Mouse (Mus musculus) CH12.LX (cell line): ENCODE measurements around the gene Dclk1. TPM values are rescaled to one million over a fixed set of nuclear protein-coding genes. Genes with fewer than 3 reads are reported as not detected.

Experiments used
- DNase-seq: peaks from one replicate; pipeline ENCODE4 v3.0.0-alpha.2; 2013; ENCODE audit errors: extremely low read depth
- H3K27ac ChIP-seq: 2 replicates; pipeline ENCODE4 v1.5.1; 2012; ENCODE audit warnings: low read depth, mild to moderate bottlenecking, control low read depth, moderate library complexity; ENCODE audit not compliant: insufficient read depth
- H3K27me3 ChIP-seq: replicated peaks from 2 replicates; pipeline ENCODE3; 2012; ENCODE audit warnings: inconsistent platforms
- H3K36me3 ChIP-seq, 2 experiments: replicated peaks in 1 of 2; 2 replicates each; pipeline versions ENCODE3 to v1.6.1; 2012; ENCODE audit warnings: inconsistent platforms in 1 of 2, low read length in 1 of 2, mild to moderate bottlenecking in 1 of 2, mixed read lengths in 1 of 2, moderate library complexity in 1 of 2; ENCODE audit not compliant: control insufficient read depth in 1 of 2, insufficient read depth in 1 of 2
- H3K4me1 ChIP-seq, 2 experiments: 2 replicates each; pipeline ENCODE4 v1.6.1; 2012; ENCODE audit warnings: inconsistent platforms in 1 of 2, moderate library complexity in 1 of 2; ENCODE audit not compliant: insufficient read depth in 2 of 2, control insufficient read depth in 1 of 2
- H3K4me2 ChIP-seq: 2 replicates; pipeline ENCODE4 v1.6.1; 2012; ENCODE audit warnings: low read depth, mild to moderate bottlenecking, control low read depth; ENCODE audit not compliant: poor library complexity, insufficient read depth, severe bottlenecking
- H3K4me3 ChIP-seq, 3 experiments: fragments of 150-350 bp in 1 of 3; sonication (generic) in 1 of 3; replicated peaks in 1 of 3; 2 replicates each; pipeline versions ENCODE3 to v1.5.1; 2011 to 2012; ENCODE audit warnings: low read depth in 2 of 3, low read length in 2 of 3, mild to moderate bottlenecking in 2 of 3, moderate library complexity in 2 of 3, control low read depth in 1 of 3, improper control_type of control experiment in 1 of 3, inconsistent platforms in 1 of 3, mixed read lengths in 1 of 3; ENCODE audit not compliant: poor library complexity in 1 of 3
- H3K79me2 ChIP-seq: replicated peaks from 2 replicates; pipeline ENCODE4 v1.6.1; 2012; ENCODE audit warnings: mild to moderate bottlenecking, moderate library complexity; ENCODE audit not compliant: control insufficient read depth, poor library complexity, insufficient read depth, severe bottlenecking; ENCODE audit errors: extremely low read depth
- H3K9ac ChIP-seq: 2 replicates; pipeline ENCODE4 v1.6.1; 2012; ENCODE audit warnings: low read depth, mild to moderate bottlenecking, control low read depth, moderate library complexity; ENCODE audit not compliant: insufficient read depth
- H3K9me3 ChIP-seq: replicated peaks from 2 replicates; pipeline ENCODE3; 2012; ENCODE audit warnings: low read length, inconsistent platforms, mixed read lengths
- BHLHE40 ChIP-seq: IDR thresholded peaks from 2 replicates; pipeline ENCODE4 v1.6.1; 2011; ENCODE audit warnings: mild to moderate bottlenecking, low read depth, low read length, improper control_type of control experiment
- CHD1 ChIP-seq: IDR thresholded peaks from 2 replicates; pipeline ENCODE4 v1.6.1; 2012; ENCODE audit warnings: low read depth, low read length, improper control_type of control experiment, inconsistent platforms
- CHD2 ChIP-seq: IDR thresholded peaks from 2 replicates; pipeline ENCODE4 v1.6.1; 2011; ENCODE audit warnings: low read length, improper control_type of control experiment
- CTCF ChIP-seq, 2 experiments: IDR thresholded peaks in 1 of 2; conservative IDR thresholded peaks in 1 of 2; 2 replicates each; pipeline ENCODE4 v1.5.1; 2011 to 2012; ENCODE audit warnings: low read depth in 2 of 2, low read length in 2 of 2, improper control_type of control experiment in 1 of 2, inconsistent platforms in 1 of 2, mild to moderate bottlenecking in 1 of 2, moderate library complexity in 1 of 2
- E2F4 ChIP-seq: IDR thresholded peaks from 2 replicates; pipeline ENCODE4 v1.6.1; 2011; ENCODE audit warnings: low read depth, low read length, improper control_type of control experiment; ENCODE audit not compliant: insufficient replicate concordance
- ELF1 ChIP-seq: IDR thresholded peaks from 2 replicates; pipeline ENCODE4 v1.6.1; 2014; ENCODE audit warnings: low read depth, mild to moderate bottlenecking, inconsistent platforms, low read length, improper control_type of control experiment
- EP300 ChIP-seq: IDR thresholded peaks from 2 replicates; pipeline ENCODE4 v1.6.1; 2011; ENCODE audit warnings: low read length, improper control_type of control experiment
- ETS1 ChIP-seq: conservative IDR thresholded peaks from 2 replicates; pipeline ENCODE4 v1.6.1; 2012; ENCODE audit warnings: low read depth, mild to moderate bottlenecking, inconsistent platforms, low read length, improper control_type of control experiment, moderate library complexity
- GABPA ChIP-seq: IDR thresholded peaks from 2 replicates; pipeline ENCODE4 v1.6.1; 2012; ENCODE audit warnings: low read depth, low read length, improper control_type of control experiment, inconsistent platforms; ENCODE audit not compliant: insufficient replicate concordance
- HCFC1 ChIP-seq: IDR thresholded peaks from 2 replicates; pipeline ENCODE4 v1.6.1; 2012; ENCODE audit warnings: low read depth, mild to moderate bottlenecking, inconsistent platforms, low read length, improper control_type of control experiment
- IRF4 ChIP-seq: IDR thresholded peaks from 2 replicates; pipeline ENCODE4 v1.6.1; 2014; ENCODE audit warnings: low read depth, mild to moderate bottlenecking, inconsistent platforms, low read length, improper control_type of control experiment
- KAT2A ChIP-seq: IDR thresholded peaks from 2 replicates; pipeline ENCODE4 v1.6.1; 2012; ENCODE audit warnings: low read length, improper control_type of control experiment, inconsistent platforms; ENCODE audit not compliant: insufficient replicate concordance
- MAFK ChIP-seq: IDR thresholded peaks from 2 replicates; pipeline ENCODE4 v1.6.1; 2011; ENCODE audit warnings: low read length, improper control_type of control experiment; ENCODE audit not compliant: insufficient replicate concordance
- MAZ ChIP-seq: IDR thresholded peaks from 2 replicates; pipeline ENCODE4 v1.6.1; 2012; ENCODE audit warnings: low read depth, mild to moderate bottlenecking, inconsistent platforms, low read length, improper control_type of control experiment, moderate library complexity
- MXI1 ChIP-seq: IDR thresholded peaks from 2 replicates; pipeline ENCODE4 v1.6.1; 2011; ENCODE audit warnings: mild to moderate bottlenecking, low read depth, low read length, improper control_type of control experiment
- MYC ChIP-seq: IDR thresholded peaks from 2 replicates; pipeline ENCODE4 v1.6.1; 2011; ENCODE audit warnings: low read depth, mild to moderate bottlenecking, improper control_type of control experiment, low read length
- NELFE ChIP-seq: IDR thresholded peaks from 2 replicates; pipeline ENCODE4 v1.6.1; 2011; ENCODE audit warnings: low read depth, low read length, improper control_type of control experiment
- PAX5 ChIP-seq: IDR thresholded peaks from 2 replicates; pipeline ENCODE4 v1.6.1; 2012; ENCODE audit warnings: low read length, inconsistent platforms, mixed read lengths
- POLR2A ChIP-seq: IDR thresholded peaks from 2 replicates; pipeline ENCODE4 v1.6.1; 2011; ENCODE audit warnings: low read depth, mild to moderate bottlenecking, improper control_type of control experiment, low read length
- SMC3 ChIP-seq: IDR thresholded peaks from 2 replicates; pipeline ENCODE4 v1.6.1; 2011; ENCODE audit warnings: low read depth, low read length, improper control_type of control experiment
- TBP ChIP-seq: conservative IDR thresholded peaks from 2 replicates; pipeline ENCODE4 v1.6.1; 2011; ENCODE audit warnings: low read depth, low read length, improper control_type of control experiment
- ZKSCAN1 ChIP-seq: IDR thresholded peaks from 2 replicates; pipeline ENCODE4 v1.6.1; 2012; ENCODE audit warnings: low read depth, inconsistent platforms, low read length, improper control_type of control experiment, borderline replicate concordance
- ZNF384 ChIP-seq: IDR thresholded peaks from 2 replicates; pipeline ENCODE4 v1.6.1; 2012; ENCODE audit warnings: low read depth, low read length, improper control_type of control experiment, inconsistent platforms
- dilution Hi-C: fragments of 300-500 bp; cut with MboI; formaldehyde crosslinking; loops from 2 replicates; pipeline ENCODE4 v1.14.3; 2020; ENCODE audit warnings: low sequenced_read_pairs; ENCODE audit not compliant: extremely low pct_unique_long_range_greater_than_20kb, extremely low pct_ligation_motif_present
- in situ Hi-C: fragments of 300-500 bp; cut with MboI; formaldehyde crosslinking; loops from 3 replicates; pipeline ENCODE4 v1.14.3; 2019; ENCODE audit warnings: low sequenced_read_pairs, low pct_ligation_motif_present, low pct_unique_long_range_greater_than_20kb, mixed read lengths
- polyA plus RNA-seq: library from polyadenylated mRNA; unstranded; fragments of >175 nt; gene quantifications from 2 replicates; pipeline ENCODE4 v1.2.1, GENCODE M21; 2012; ENCODE audit warnings: low read depth; ENCODE audit not compliant: insufficient read length
- total RNA-seq, 2 experiments: library from RNA; depleted of rRNA; stranded (reverse); fragments of 300-350 nt in 1 of 2; fragments of >200 nt in 1 of 2; gene quantifications; 2 replicates each; pipeline ENCODE4 v1.2.3; 2012 to 2014

The Dclk1 gene
- total and polyA plus RNA-seq, 3 experiments: not detected

GRCm38 (mm10) chr3:55318021-55318420 is 75.9 kb downstream of the Dclk1 start:
- Histone ChIP-seq H3K4me1 (no peaks in the 10 kb centered on the region), H3K79me2 (no peaks in the 10 kb centered on the region), H3K27ac (no peak overlapping the region), H3K9ac (no peak overlapping the region), H3K27me3 (no peaks in the 10 kb centered on the region), H3K4me2 (no peak overlapping the region), H3K9me3 (peaks cover 56% of the 10 kb centered on the region), H3K4me3 (no peak overlapping the region), H3K36me3 (no peaks in the 10 kb centered on the region)
- in situ Hi-C loops (no loop called here), dilution Hi-C loops (no loop called here)
- no peak for TF ChIP-seq ZKSCAN1
- TF ChIP-seq CTCF (conservative IDR thresholded peaks at IDR 0.05 in 1 of 2, IDR thresholded peaks at IDR 0.05 in 1 of 2; ENCODE audit: low read depth in 2 of 2, low read length in 2 of 2): no peak
- no peak for TF ChIP-seq TBP
- DNase-seq: no peak

GRCm38 (mm10) chr3:55320572-55320971 is 78.4 kb downstream of the Dclk1 start:
- TF ChIP-seq BHLHE40: no peak
- TF ChIP-seq KAT2A: no peak
- TF ChIP-seq MAZ: no peak
- TF ChIP-seq POLR2A: no peak
- TF ChIP-seq ETS1: no peak
- TF ChIP-seq IRF4: no peak
- TF ChIP-seq MAFK: no peak
- no peak for TF ChIP-seq ZNF384
- no peak for TF ChIP-seq NELFE
- no peak for TF ChIP-seq CHD1
- TF ChIP-seq ELF1: no peak
- TF ChIP-seq PAX5: no peak
- TF ChIP-seq CHD2: no peak
- TF ChIP-seq HCFC1: no peak
- TF ChIP-seq SMC3: no peak
- TF ChIP-seq MXI1: no peak
- TF ChIP-seq E2F4: no peak
- TF ChIP-seq MYC: no peak
- no peak for TF ChIP-seq EP300
- TF ChIP-seq GABPA: no peak
- Histone ChIP-seq H3K9me3 (peaks cover 50% of the 10 kb centered on the region), H3K4me1 (no peaks in the 10 kb centered on the region), H3K4me2 (no peak overlapping the region), H3K9ac (no peak overlapping the region), H3K36me3 (no peaks in the 10 kb centered on the region), H3K27me3 (no peaks in the 10 kb centered on the region), H3K79me2 (no peaks in the 10 kb centered on the region), H3K27ac (no peak overlapping the region), H3K4me3 (no peak overlapping the region)
- no peak for DNase-seq
- dilution Hi-C loops: no loop called here
- in situ Hi-C loops: no loop called here
